Mouse (Mus musculus): ENCODE results near the gene Txndc15. TPM values are rescaled to one million over a fixed set of nuclear protein-coding genes. Genes with fewer than 3 reads are reported as not detected.
A peak's percentile ranks its signal among the peaks of the same experiment; 100 is the strongest.
"Not testable (repeated sequence)": the region's sequence is repeated elsewhere in the genome, so short reads cannot be mapped to it uniquely, and the experiment has no call there.

Gene Txndc15
- polyA plus RNA-seq, 1 experiment from 2014 or later: 71.0 TPM

GRCm38 (mm10) chr13:55692535-55693242 is 21.8 kb upstream of the Txndc15 start, which contains the start of gene B230219D22Rik:
B230219D22Rik (plus strand) TSS chr13:55693124.
- H3K9me3 ChIP-seq (ENCODE audit: control insufficient read depth, low read length): no peaks in the 10 kb centered on the region
- WGBS: 2% methylated on average over 51 of the region's 51 CpGs

GRCm38 (mm10) chr13:55693243-55693721 is 21.2 kb upstream of the Txndc15 start:
- Histone ChIP-seq H3K4me1 (replicated peaks; ENCODE audit: control insufficient read depth, insufficient read depth, low read length) (peaks cover 14% of the 10 kb centered on the region), H3K27me3 (replicated peaks; ENCODE audit: control insufficient read depth, insufficient read depth, low read length) (no peaks in the 10 kb centered on the region), H3K9ac (ENCODE audit: low read length) (peak overlapping the region; percentile 100), H3K4me3 (ENCODE audit: low read depth, low read length) (peak overlapping the region; percentile 95), H3K36me3 (ENCODE audit: control insufficient read depth, insufficient read depth, low read length) (peaks cover 4% of the 10 kb centered on the region), H3K27ac (ENCODE audit: low read depth) (peak overlapping the region; percentile 99), H3K9me3 (ENCODE audit: control insufficient read depth, low read length) (no peaks in the 10 kb centered on the region), H3K4me2 (ENCODE audit: low read length) (peak overlapping the region; percentile 92)
- peak; percentile 75 for DNase-seq (ENCODE audit: low spot score)
- ATAC-seq (replicated peaks; ENCODE audit: low FRiP score, low TSS enrichment, low read depth): no peak; the same call in none of the 2 replicates
- WGBS: under 1% methylated on average over 54 of the region's 70 CpGs

More at GRCm38 (mm10) chr13:55692535-55693242, 21.8 kb upstream of the Txndc15 start, which contains the start of gene B230219D22Rik:
- Histone ChIP-seq H3K4me1 (replicated peaks; ENCODE audit: control insufficient read depth, insufficient read depth, low read length) (peaks cover 17% of the 10 kb centered on the region), H3K4me2 (ENCODE audit: low read length) (peak within 1 kb of the TSS; percentile 92), H3K27ac (ENCODE audit: low read depth) (peak within 1 kb of the TSS; percentile 99), H3K9ac (ENCODE audit: low read length) (peak within 1 kb of the TSS; percentile 100), H3K36me3 (ENCODE audit: control insufficient read depth, insufficient read depth, low read length) (peaks cover 3% of the 10 kb centered on the region; the same call in 1 of the 2 replicates), H3K4me3 (ENCODE audit: low read depth, low read length) (peak within 1 kb of the TSS; percentile 95), H3K27me3 (replicated peaks; ENCODE audit: control insufficient read depth, insufficient read depth, low read length) (no peaks in the 10 kb centered on the region)
- peak; percentile 98 for ATAC-seq (replicated peaks; ENCODE audit: low FRiP score, low TSS enrichment, low read depth)
- peak; percentile 92 for DNase-seq (ENCODE audit: low spot score)

DNA sequence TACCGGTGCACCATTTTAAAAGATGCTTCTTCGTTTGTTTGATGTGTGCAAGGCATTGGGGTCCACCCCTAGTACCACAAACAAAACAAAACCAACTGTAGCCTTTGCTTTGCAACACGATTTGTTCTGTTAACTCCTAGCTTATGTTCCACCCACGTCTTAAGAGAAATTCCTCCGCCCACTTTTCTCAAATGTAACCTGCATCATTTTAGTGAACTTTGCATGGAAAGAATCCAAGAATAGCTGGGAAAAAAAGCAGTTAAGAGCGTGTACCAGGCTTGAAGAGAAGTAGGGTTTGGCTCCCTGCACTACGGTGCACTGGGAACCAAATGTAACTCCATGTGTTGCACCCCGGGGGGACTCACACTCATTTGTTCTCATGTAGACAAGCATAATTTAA is 20.3 kb upstream of the Txndc15 start:
- peaks cover 14% of the 10 kb centered on the region for H3K4me1 ChIP-seq (replicated peaks; ENCODE audit: control insufficient read depth, insufficient read depth, low read length)
- no peak for DNase-seq (ENCODE audit: low spot score)
- H3K4me2 ChIP-seq (ENCODE audit: low read length): peak overlapping the region; percentile 92
- H3K36me3 ChIP-seq (ENCODE audit: control insufficient read depth, insufficient read depth, low read length): peaks cover 12% of the 10 kb centered on the region
- peak overlapping the region; percentile 99 for H3K27ac ChIP-seq (ENCODE audit: low read depth)
- H3K4me3 ChIP-seq (ENCODE audit: low read depth, low read length): peak overlapping the region; percentile 95
- no peaks in the 10 kb centered on the region for H3K27me3 ChIP-seq (replicated peaks; ENCODE audit: control insufficient read depth, insufficient read depth, low read length)
- ATAC-seq (replicated peaks; ENCODE audit: low FRiP score, low TSS enrichment, low read depth): no peak
- H3K9ac ChIP-seq (ENCODE audit: low read length): peak overlapping the region; percentile 100
- no peaks in the 10 kb centered on the region for H3K9me3 ChIP-seq (ENCODE audit: control insufficient read depth, low read length)
- 11% methylated on average over 8 of the region's 8 CpGs for WGBS

- H3K27ac ChIP-seq (ENCODE audit: low read depth); H3K4me2 ChIP-seq (ENCODE audit: low read length); H3K27me3 ChIP-seq (replicated peaks; ENCODE audit: control insufficient read depth, insufficient read depth, low read length); H3K4me3 ChIP-seq (ENCODE audit: low read depth, low read length); ATAC-seq (replicated peaks; ENCODE audit: low FRiP score, low TSS enrichment, low read depth); H3K9ac ChIP-seq (ENCODE audit: low read length); H3K9me3 ChIP-seq (ENCODE audit: control insufficient read depth, low read length); DNase-seq (ENCODE audit: low spot score): not testable (repeated sequence)
- Histone ChIP-seq H3K4me1 (replicated peaks; ENCODE audit: control insufficient read depth, insufficient read depth, low read length) (peaks cover 14% of the 10 kb centered on the region), H3K36me3 (ENCODE audit: control insufficient read depth, insufficient read depth, low read length) (peaks cover 30% of the 10 kb centered on the region)
- WGBS: 83% methylated on average over 1 of the region's 3 CpGs
These were observed 18.5 kb upstream of the Txndc15 start for GRCm38 (mm10) chr13:55695989-55696388.

DNA sequence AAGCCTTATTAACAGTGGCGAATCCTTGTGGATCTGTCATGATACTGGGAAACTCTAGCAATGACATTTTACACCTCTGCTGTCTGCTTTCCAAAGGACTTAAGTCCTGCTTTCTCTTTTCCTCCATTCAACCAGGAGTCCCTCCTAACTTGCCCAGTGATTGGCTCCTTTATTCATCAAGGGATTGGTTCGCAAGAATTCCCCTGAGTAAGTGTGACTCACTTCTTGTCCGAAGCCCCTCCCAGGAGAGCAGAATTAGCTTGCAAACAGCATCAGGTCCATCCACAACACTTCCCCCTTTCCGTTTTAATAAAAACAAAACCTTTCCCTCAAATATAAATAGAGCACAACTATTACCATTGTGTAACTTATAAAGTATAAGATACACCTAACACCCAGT is 10.1 kb upstream of the Txndc15 start:
- Histone ChIP-seq H3K9ac (ENCODE audit: low read length) (no peak overlapping the region), H3K4me1 (replicated peaks; ENCODE audit: control insufficient read depth, insufficient read depth, low read length) (no peaks in the 10 kb centered on the region), H3K27me3 (replicated peaks; ENCODE audit: control insufficient read depth, insufficient read depth, low read length) (no peaks in the 10 kb centered on the region), H3K36me3 (ENCODE audit: control insufficient read depth, insufficient read depth, low read length) (peaks cover 46% of the 10 kb centered on the region), H3K4me3 (ENCODE audit: low read depth, low read length) (no peak overlapping the region), H3K27ac (ENCODE audit: low read depth) (no peak overlapping the region), H3K9me3 (ENCODE audit: control insufficient read depth, low read length) (no peaks in the 10 kb centered on the region), H3K4me2 (ENCODE audit: low read length) (no peak overlapping the region)
- DNase-seq (ENCODE audit: low spot score): no peak
- 87% methylated on average over 4 of the region's 4 CpGs for WGBS
- ATAC-seq (replicated peaks; ENCODE audit: low FRiP score, low TSS enrichment, low read depth): no peak

DNA sequence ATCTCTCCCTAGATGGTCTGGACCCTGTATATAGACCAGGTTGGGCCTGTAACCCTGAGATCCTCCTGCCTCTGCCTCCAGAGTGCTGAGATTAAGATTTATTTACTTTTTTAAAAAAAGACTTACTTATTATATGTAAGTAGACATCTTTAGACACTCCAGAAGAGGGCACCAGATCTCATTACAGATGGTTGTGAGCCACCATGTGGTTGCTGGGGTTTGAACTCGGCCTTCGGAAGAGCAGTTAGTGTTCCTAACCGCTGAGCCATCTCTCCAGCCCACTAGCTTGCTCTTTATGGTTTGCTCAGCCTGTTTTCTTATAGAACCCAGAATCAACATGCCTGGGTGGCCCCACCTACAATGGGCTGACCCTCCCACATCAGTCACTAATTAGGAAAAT is 1.6 kb upstream of the Txndc15 start:
- Histone ChIP-seq H3K27me3 (replicated peaks; ENCODE audit: control insufficient read depth, insufficient read depth, low read length) (no peaks in the 10 kb centered on the region), H3K9ac (ENCODE audit: low read length) (no peak overlapping the region), H3K36me3 (ENCODE audit: control insufficient read depth, insufficient read depth, low read length) (peaks cover 4% of the 10 kb centered on the region), H3K9me3 (ENCODE audit: control insufficient read depth, low read length) (no peaks in the 10 kb centered on the region), H3K4me1 (replicated peaks; ENCODE audit: control insufficient read depth, insufficient read depth, low read length) (peaks cover 5% of the 10 kb centered on the region; the same call in 1 of the 2 replicates), H3K4me3 (ENCODE audit: low read depth, low read length) (no peak overlapping the region), H3K4me2 (ENCODE audit: low read length) (no peak overlapping the region), H3K27ac (ENCODE audit: low read depth) (no peak overlapping the region)
- no peak for ATAC-seq (replicated peaks; ENCODE audit: low FRiP score, low TSS enrichment, low read depth)
- 91% methylated on average over 3 of the region's 3 CpGs for WGBS
- no peak for DNase-seq (ENCODE audit: low spot score)

- peaks cover 5% of the 10 kb centered on the region; the same call in 1 of the 2 replicates for H3K4me1 ChIP-seq (replicated peaks; ENCODE audit: control insufficient read depth, insufficient read depth, low read length)
- peak overlapping the region; percentile 66 for H3K27ac ChIP-seq (ENCODE audit: low read depth)
- no peaks in the 10 kb centered on the region for H3K27me3 ChIP-seq (replicated peaks; ENCODE audit: control insufficient read depth, insufficient read depth, low read length)
- no peaks in the 10 kb centered on the region for H3K9me3 ChIP-seq (ENCODE audit: control insufficient read depth, low read length)
- peak overlapping the region; percentile 67 for H3K4me2 ChIP-seq (ENCODE audit: low read length)
- 11% methylated on average over 5 of the region's 5 CpGs for WGBS
- peaks cover 22% of the 10 kb centered on the region for H3K36me3 ChIP-seq (ENCODE audit: control insufficient read depth, insufficient read depth, low read length)
- ATAC-seq (replicated peaks; ENCODE audit: low FRiP score, low TSS enrichment, low read depth) (0 out of 2 replicates have a peak, but pooled peaks have one; percentile 1), DNase-seq (ENCODE audit: low spot score) (no peak)
- peak overlapping the region; percentile 80 for H3K9ac ChIP-seq (ENCODE audit: low read length)
- peak overlapping the region; percentile 70 for H3K4me3 ChIP-seq (ENCODE audit: low read depth, low read length)
These were observed 690 bp downstream of the Txndc15 start for GRCm38 (mm10) chr13:55715167-55715512.

GRCm38 (mm10) chr13:55715908-55716510 is 1.6 kb downstream of the Txndc15 start:
- Histone ChIP-seq H3K9ac (ENCODE audit: low read length) (no peak overlapping the region), H3K4me3 (ENCODE audit: low read depth, low read length) (no peak overlapping the region), H3K27ac (ENCODE audit: low read depth) (no peak overlapping the region), H3K4me2 (ENCODE audit: low read length) (no peak overlapping the region), H3K4me1 (replicated peaks; ENCODE audit: control insufficient read depth, insufficient read depth, low read length) (peaks cover 5% of the 10 kb centered on the region; the same call in 1 of the 2 replicates), H3K9me3 (ENCODE audit: control insufficient read depth, low read length) (no peaks in the 10 kb centered on the region), H3K27me3 (replicated peaks; ENCODE audit: control insufficient read depth, insufficient read depth, low read length) (no peaks in the 10 kb centered on the region), H3K36me3 (ENCODE audit: control insufficient read depth, insufficient read depth, low read length) (peaks cover 28% of the 10 kb centered on the region)
- ATAC-seq (replicated peaks; ENCODE audit: low FRiP score, low TSS enrichment, low read depth) (no peak), DNase-seq (ENCODE audit: low spot score) (no peak)
- 84% methylated on average over 7 of the region's 7 CpGs for WGBS

Measured in intestine, embryonic 14.5 days (tissue).